Mouse (Mus musculus): ENCODE results near the gene Plekha7.

DNA sequence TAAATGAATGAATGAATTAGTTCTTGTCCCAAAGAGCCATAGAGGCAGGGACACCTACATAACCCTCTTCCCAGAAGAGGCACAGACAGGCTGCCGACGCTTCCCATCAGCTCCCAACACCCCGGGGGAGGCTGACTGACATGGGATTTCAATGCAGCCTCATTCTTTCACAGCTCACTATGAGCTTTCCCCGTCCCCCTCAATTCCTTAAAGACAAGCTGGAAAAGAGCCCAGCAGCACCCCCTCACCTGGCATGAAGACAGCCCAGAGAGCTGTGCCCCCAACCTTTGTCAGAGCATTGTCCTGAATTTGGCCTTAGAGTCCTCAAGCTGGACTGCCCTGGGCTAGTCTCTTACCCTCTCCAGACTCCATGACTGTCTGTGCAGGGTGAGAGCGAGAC, 122.0 kb downstream of the Plekha7 start:
- TF ChIP-seq CTCF (IDR thresholded peaks at IDR 0.05; ENCODE audit: low read depth) (no peak), EP300 (IDR thresholded peaks at IDR 0.05; ENCODE audit: low read depth) (no peak)

Data from heart, postnatal 0 days (tissue).